Mouse (Mus musculus) adrenal gland, postnatal 14 days (tissue): ENCODE data around the gene Vmn1r219. TPM values are rescaled to one million over a fixed set of nuclear protein-coding genes. Genes with fewer than 3 reads are reported as not detected.
"Not testable (repeated sequence)": the region's sequence is repeated elsewhere in the genome, so short reads cannot be mapped to it uniquely, and the experiment has no call there.

Experiments
- DNase-seq: peaks from one replicate; pipeline ENCODE4 v3.0.0; 2021; ENCODE audit warnings: mixed read lengths
- long read RNA-seq, 2 experiments: library from polyadenylated mRNA; stranded (forward); transcript quantifications; one replicate each; pipeline ENCODE4 v2.0.0; 2021
- total RNA-seq: library from RNA; stranded (reverse); gene quantifications from 2 replicates; pipeline ENCODE4 v1.2.3, GENCODE M21; 2021

Vmn1r219 gene
- total RNA-seq, result not detected in 2 replicates
- long read RNA-seq, experiment 1, result 0 reads
- long read RNA-seq, experiment 2, result 0 reads

DNA sequence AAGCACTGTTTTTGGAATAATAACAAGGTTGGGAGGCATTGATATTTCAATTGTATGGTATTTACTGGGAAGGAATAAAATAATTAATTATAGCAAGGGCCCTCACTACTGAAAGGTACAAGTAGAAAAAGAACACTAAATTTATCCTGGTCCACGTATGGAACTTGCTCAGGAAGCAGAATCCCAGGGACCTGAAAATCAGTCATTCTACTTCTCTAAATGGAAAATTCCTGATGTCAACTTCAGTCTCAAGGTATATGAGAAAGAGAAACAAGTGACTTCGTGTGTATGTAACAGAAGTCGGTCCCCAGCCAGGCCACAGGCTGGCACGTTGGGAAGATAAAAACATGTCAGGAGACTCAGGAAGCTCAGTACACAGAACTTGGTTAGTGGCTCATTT lies at the start of gene Vmn1r219:
Gene Vmn1r219, plus strand, starts transcription at position 301 of the 400 bp plus-strand sequence.
- no peak for DNase-seq

DNA sequence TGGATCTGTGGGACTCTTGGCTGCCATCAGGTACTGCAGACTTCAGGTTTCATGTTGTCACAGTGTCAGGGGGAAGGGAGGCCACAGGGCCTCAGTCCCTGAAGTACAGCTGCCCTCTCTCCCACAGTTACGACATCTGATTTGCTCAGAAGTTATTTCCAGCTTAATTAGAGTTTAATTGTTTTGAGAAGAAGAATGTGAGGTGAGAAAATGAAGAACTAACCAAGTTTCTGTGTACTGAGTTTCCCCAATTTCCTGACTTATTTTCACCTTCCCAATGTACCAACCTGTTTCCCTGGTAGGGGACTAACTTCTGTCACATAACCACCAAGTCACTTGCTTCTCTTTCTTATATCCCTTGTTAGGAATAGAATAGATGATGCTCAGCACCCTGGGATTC lies 41.0 kb upstream of the Vmn1r219 start, which contains the start of gene Vmn1r217:
Gene Vmn1r217, minus strand, starts transcription at position 101 of the 400 bp plus-strand sequence.
- not testable (repeated sequence) for DNase-seq

DNA sequence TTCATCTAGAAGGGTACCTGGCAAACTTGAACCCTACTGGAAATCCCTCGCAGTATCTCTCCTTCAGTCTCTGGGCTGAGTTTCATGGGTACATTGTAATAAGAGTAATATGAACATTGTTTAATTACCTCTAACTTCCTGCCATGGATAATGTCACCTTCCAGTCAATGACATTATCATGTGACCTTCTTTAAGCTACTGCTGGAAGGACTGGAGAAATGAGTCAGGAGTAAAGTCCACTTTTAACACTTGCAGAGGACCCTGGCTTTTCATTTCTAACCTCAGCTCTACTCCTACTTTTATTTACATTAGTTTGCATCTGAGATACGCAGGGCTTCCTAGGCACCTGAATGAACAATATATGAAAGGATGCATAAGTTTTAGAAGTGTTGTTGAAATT lies 38.5 kb upstream of the Vmn1r219 start:
- DNase-seq, result no peak

DNA sequence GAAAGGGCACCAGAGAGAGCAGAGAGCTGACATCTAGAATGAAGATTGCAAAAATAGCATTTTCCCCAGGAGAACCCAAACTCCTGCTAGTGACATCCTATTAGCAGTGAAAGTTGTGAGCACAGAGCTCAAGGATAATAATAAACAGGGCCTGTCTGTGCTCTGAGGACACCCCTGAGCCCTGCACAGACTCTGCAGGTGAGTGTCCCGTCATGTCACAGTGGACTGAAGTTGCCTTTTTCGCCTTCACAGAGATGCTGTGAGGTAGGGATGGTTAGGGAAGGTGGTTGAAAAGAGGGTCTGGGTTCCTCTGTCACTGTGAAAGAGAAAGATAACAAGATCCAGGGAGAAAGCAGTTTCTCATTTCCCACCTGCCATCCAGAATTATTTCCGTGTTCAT lies 26.0 kb upstream of the Vmn1r219 start, which contains the start of gene Vmn1r218:
Gene Vmn1r218, plus strand, starts transcription at position 57 of the 400 bp plus-strand sequence.
- DNase-seq, result no peak

DNA sequence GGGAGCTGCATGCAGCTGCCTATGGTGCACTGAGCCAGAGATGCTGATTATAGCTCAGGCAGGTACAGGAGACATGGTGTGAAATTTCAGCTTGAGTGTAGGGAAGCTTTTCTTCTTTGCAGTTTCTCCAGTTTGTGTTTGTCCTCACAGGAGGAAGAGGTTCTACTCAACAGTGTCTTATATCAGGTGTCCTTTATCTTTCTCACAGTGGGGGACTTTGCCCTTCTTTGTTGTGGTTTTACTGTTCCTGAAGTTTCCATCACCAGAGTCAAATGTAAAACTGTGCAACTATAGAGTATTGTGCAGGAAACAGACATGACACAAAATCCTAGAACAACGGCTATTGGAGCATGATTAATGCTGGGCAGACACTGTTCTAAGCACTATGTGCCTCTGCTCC lies 25.6 kb upstream of the Vmn1r219 start:
- DNase-seq, result no peak

DNA sequence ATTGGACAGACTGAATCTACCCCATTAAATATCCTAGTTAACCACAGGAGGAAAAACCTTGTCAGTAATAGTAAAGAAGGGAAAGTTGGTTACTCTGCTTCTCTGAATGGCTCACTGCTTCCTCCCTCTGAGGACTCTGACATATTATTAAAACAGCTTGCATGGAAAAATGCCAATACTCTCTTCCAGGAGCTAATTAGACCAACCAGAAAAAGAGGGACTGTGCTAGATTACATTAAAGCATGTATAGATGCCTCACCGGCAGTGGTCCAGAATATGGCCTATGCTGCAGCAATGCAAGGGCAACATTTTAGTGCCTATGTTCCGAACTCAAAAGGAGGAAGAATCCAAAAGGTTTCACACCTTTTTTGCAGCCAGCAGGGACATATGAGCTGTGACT lies 20.2 kb upstream of the Vmn1r219 start:
- DNase-seq, result no peak

DNA sequence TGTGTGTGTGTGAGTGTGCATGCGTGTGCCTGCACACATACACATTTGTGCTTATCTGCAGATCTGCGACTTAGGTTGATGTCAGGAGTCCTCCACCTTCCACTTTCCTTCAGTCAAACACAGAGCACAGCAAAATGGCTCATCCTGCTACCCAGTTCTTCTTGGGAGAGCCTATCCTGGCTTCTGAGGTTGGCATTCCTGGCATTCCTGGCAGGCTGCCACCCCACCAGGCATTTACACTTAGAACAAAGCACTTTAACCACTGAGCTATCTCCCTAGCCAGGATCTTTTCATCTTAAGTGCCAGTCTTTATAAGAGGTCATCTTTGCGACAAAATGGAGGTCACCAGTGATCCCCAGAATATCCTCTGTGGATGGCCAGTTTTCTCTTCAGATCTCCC lies 1.3 kb upstream of the Vmn1r219 start:
- no peak for DNase-seq

DNA sequence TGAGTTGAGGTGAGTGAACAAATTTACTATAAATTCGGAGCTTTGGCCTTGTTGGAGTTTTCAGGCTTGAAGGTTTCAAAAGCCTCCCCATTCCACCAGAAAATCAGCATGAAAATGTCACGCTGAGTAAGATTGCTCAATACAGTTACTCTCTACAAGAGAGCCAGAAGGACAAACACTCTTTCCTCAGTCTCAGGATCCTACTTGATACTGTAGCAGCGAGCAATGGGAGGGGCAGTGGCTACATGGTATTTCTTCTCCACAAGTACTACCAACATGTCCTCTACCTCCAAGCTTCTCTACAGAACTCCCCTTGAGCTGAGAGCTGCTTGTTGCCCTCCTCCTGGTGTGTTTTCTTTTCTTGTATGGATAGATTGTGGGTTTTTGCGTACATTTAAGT lies 7.4 kb downstream of the Vmn1r219 start:
- not testable (repeated sequence) for DNase-seq

DNA sequence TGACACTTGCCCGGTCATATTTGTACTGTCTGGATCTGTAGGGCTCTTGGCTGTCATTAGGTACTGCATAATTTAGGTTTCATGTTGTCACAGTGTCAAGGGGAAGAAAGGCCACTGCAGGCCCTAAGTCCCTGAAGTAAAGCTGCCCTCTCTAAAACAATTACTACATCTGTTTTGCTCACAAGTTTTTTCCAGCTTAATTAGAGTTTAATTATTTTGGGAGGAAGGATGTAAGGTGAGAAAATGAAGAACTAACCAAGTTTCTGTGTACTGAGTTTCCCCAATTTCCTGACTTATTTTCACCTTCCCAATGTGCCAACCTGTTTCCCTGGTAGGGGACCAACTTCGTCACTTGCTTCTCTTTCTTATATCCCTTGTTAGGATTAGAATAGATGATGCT lies 28.8 kb downstream of the Vmn1r219 start, which contains the start of gene Vmn1r220:
Gene Vmn1r220, minus strand, starts transcription at position 101 of the 400 bp plus-strand sequence.
- no peak for DNase-seq

DNA sequence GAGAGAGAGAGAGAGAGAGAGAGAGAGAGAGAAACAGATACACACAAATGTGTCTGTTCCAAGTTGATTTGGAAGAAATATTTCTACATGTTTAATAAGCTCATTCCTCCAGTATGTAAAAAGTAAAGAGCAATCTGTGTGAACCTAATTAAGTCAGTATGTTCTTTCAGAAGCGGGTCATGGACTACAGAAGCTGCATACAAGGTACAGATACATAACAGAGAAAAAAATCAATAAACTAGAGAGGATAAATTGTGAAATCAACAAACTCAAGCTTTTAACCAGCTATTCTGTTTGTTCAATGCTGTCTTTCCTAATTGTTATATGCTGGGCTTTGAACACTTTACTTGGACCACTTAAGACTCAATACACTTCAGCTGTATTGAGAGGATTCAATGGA lies 44.8 kb downstream of the Vmn1r219 start:
- DNase-seq, result not testable (repeated sequence)

DNA sequence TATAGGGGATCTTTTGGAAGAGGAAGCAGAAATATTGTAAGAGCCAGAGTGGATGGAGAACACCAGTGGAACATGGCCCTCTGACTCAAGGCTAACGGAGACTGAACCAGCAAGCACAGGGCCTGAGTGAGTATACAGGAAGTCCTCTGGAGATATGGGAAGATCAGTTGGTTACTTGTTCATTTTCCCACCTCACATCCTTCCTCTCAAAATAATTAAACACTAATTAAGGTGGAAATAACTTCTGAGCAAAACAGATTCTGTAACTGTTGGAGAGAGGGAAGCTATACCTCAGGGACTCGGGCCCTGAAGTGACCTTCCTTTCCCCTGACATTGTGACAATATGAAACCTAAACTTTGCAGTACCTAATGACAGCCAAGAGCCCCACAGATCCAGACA lies 54.7 kb downstream of the Vmn1r219 start, which contains the start of gene Vmn1r221:
Gene Vmn1r221, plus strand, starts transcription at position 301 of the 400 bp plus-strand sequence.
- DNase-seq, result not testable (repeated sequence)

Other genes with a start within 250 kb of the Vmn1r219 start
- not detected in 2 replicates for gene Vmn1r213, start 151.7 kb upstream of the Vmn1r219 start, total RNA-seq
- not detected in 2 replicates for gene Vmn1r214, start 128.9 kb upstream of the Vmn1r219 start, total RNA-seq
- not detected in 2 replicates for gene Vmn1r215, start 91.3 kb upstream of the Vmn1r219 start, total RNA-seq
- gene Vmn1r217, start 41.1 kb upstream of the Vmn1r219 start, total RNA-seq, result not detected in 2 replicates
- gene Vmn1r218, start 26.2 kb upstream of the Vmn1r219 start, total RNA-seq, result not detected in 2 replicates
- not detected in 2 replicates for gene Vmn1r220, start 28.7 kb downstream of the Vmn1r219 start, total RNA-seq
- not detected in 2 replicates for gene Vmn1r221, start 54.8 kb downstream of the Vmn1r219 start, total RNA-seq
- gene Vmn1r222, start 76.6 kb downstream of the Vmn1r219 start, total RNA-seq, result not detected in 2 replicates
- not detected in 2 replicates for gene Vmn1r223, start 87.8 kb downstream of the Vmn1r219 start, total RNA-seq
- 20.6 and 26.1 TPM in 2 replicates for gene Zfp322a, start 209.9 kb downstream of the Vmn1r219 start, total RNA-seq